Mouse (Mus musculus) adrenal gland, adult (tissue): ENCODE results near the gene Defa20.
"Not testable (repeated sequence)": the region's sequence is repeated elsewhere in the genome, so short reads cannot be mapped to it uniquely, and the experiment has no call there.

ENCODE experiments used
- DNase-seq, 2 experiments: peaks; one replicate each; pipeline ENCODE4 v3.0.0; 2022 to 2023; ENCODE audit warnings: low spot score in 1 of 2; ENCODE audit not compliant: inconsistent age in 2 of 2

Gene Defa20

DNA sequence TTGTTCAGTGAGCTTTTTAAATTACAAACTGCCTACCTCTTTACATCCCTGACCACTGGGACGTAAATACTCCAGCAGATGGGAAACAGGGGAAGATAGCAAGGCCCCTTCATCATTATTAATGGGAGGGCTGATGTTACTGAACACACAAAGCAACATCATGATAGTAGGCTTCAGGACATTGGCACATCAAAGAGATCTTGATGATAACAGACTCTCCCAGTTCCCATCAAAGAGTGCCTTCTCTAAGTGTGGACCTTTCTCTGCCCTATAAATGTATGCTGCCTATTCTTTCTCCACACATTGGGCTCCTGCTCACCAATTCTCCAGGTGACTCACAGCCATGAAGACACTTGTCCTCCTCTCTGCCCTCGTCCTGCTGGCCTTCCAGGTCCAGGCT is at the start of gene Defa20:
Gene Defa20, plus strand, starts transcription at position 301 of the 400 bp plus-strand sequence.
- not testable (repeated sequence) for DNase-seq

- DNase-seq = not testable (repeated sequence)
These were observed 19.7 kb downstream of the Defa20 start, which contains the start of gene Defa32 for GRCm38 (mm10) chr8:21528732-21529131. Defa32 (plus strand) TSS chr8:21529032.
